Mouse (Mus musculus): ENCODE results near the gene Camk1d.
"Not testable (repeated sequence)": the region's sequence is repeated elsewhere in the genome, so short reads cannot be mapped to it uniquely, and the experiment has no call there.

The Camk1d gene

DNA sequence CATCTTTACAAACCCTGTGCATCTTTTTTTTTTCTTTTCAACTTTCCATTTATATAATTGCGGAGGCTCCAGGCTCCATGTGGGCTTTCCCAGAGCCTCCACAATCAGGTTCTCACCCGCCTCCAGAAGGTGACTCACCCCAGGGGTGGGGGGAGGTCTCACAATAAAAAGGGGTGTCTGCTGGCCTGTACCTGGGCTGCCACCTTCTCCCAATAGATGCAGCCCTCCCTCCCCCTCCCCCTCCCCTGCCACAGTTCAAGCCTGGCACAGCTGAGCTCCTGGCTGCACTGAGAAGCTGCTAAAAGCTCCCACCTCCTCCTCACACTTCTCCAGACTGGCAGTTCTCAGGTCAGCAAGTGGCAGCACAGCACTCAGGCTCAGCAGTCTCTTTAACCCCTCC lies 302.5 kb downstream of the Camk1d start:
- CTCF ChIA-PET: no interaction called here

DNA sequence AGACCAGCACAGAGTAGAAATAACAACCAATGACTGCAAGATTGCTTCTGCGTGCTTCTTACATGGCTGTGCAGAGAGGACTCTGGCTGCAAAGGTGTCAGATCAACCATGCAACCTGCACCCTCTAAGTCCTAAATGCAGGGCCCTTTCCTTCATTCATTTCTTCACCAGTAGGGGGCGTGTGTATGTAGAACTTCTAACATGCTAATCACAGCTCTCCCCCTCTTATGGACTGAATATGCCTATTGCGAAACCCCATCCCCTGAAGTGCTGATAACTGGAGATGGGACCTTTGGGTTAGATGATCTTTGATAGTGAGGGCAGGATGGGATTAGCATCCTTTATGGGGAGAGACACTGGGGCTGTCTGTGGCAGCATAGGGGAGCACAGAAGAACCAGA lies 310.5 kb downstream of the Camk1d start:
- CTCF ChIA-PET: interaction anchor here (1.2 kb wide), 1 partner anchor 26 kb away, joined by 3 read pairs; no protein-coding TSS in a partner anchor

DNA sequence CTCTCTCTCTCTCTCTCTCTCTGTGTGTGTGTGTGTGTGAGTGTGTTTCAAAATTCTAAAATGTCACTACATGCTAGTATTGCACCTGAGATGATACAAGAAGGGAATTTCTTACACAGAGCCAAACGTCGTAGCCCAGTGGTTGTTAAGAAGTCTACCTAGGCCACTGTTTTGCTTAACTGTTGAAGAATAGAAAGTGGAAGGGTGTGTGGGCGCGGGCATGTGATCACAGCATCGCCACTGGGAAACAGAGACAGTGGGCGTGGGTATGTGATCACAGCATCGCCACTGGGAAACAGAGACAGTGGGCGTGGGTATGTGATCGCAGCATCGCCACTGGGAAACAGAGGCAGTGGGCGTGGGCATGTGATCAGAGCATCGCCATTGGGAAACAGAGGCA lies 312.3 kb downstream of the Camk1d start:
- CTCF ChIA-PET: interaction anchor here (0.7 kb wide), 1 partner anchor 484 kb away, joined by 3 read pairs; no protein-coding TSS in a partner anchor

DNA sequence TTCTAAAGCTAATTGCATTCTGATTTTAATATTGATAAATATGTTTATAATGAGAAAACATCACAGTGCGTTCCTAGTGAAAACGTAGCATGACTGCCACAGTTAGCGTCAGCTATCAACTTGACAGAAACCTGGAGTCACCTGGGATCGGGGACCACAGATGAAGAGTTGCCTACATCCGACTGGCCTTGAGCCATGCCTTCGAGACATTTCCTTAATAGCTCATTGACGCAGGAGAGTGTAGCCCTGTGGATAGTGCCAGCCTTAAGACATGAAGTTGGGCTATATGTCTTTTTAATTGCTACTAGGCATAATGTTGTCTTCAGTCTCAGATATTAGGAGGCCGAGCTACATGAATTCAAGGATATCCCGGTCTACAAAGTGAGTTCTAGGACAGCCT lies 315.8 kb downstream of the Camk1d start:
- CTCF ChIA-PET: no interaction called here

DNA sequence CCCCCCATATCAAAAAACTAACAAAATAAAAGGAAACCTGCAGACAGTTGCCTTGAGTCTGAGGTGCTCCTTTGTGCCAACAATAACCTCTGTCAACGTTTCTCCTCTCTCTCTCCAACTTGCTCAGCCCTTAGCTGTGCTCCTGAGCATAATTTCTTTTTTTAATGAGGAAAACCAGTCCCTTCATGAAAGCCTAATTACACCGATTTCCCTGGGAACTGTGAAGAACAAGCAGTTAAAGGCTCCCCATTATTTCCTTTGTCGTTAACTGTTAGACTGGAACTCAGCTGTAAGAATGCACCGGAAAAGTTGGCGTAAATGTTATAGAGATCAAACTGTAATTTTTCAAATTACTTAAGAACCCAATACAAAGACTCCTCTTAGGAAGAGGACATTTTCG lies 316.3 kb downstream of the Camk1d start:
- CTCF ChIA-PET: no interaction called here

DNA sequence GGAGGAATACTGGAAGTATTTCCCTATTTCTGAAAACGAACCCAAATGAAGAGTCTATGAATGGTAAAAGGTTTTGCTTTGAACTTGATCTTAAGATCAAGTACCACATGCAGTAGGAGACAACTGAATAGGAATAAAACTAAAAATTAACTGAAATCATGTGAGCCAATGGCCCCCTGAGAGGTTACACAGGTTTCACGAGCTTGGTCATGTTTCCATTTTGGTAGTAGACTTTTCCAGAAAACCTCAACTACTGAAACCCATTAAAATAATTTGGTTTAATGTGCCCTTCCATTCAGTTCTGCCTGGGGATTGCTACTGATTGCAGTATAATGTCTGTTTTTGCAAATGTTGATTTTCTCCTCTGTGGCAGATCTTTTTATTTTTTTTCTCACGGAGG lies 316.8 kb downstream of the Camk1d start:
- CTCF ChIA-PET: no interaction called here

DNA sequence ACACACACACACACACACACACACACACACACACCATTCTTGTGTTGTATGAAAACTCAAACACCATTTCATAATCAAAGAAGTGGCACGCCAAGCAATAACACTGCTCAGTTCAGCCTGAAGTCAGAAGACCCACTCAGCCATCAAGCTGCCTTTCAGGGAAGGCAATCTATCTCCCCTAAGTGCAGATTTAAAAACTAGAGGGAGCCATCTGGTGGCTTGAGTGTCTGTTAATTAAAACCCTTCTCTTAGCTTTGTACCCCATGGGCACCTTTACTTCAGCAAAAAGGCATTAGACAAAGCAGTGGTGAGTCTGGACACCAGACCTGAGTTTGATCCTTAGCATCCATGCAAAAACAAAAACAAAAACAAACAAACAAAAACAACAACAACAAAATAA lies 317.9 kb downstream of the Camk1d start:
- CTCF ChIA-PET: no interaction called here

DNA sequence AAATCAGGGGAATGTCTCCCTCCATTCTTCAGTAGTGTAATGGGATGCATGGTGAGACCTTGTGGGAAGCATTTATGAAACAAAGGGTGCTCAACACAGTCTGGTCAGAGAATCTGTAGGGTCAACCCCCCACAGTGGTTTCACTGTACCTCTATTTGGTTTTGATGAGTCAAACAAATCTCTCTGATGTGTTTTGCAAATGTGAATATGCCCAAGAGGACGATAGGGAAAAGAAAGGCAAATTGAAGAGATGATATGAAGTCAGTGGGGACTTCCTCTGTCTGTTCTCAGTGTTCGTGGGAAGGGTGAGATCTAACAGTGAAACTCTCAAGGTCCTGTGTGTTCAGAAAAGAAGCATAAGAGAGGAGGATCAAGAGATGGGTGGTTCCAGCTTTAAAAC lies 318.4 kb downstream of the Camk1d start:
- CTCF ChIA-PET: no interaction called here

DNA sequence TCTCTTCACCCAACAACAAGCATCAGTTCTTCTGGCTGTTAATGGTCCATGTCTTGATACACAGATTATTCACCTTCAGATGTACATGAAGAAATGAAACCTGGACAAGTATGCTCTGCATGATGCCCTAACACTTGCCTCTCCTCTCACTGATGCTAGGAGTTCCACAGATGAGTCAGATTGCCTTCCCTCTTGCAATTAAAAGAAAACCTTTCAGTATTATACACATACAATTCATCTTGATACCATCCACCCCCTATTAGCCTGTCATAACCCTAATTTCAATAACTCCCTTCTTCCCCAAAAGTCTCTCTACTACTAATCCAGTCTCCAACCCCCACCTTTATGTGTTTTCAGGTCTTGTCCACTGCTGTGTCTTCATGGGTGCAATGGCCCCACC lies 321.4 kb downstream of the Camk1d start:
- CTCF ChIA-PET: no interaction called here

DNA sequence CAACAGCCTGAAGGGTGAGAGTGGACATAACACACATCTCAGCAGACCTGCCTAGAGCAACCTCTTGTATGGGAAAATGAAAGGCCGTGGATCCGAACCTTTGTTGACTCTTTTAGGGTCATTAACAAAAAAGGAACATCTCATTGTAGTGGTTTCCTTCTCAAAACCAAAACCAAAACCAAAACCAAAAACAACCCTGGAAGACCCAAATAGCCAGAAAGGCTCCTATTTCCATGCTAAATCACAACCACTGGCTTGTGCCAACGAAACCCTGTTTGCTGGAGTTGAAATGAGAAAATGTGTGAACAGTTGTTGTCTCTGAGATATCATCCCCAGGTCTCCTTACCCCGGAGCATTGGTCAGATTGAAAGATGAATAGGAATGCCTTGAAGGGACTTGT lies 321.8 kb downstream of the Camk1d start:
- CTCF ChIA-PET: no interaction called here

DNA sequence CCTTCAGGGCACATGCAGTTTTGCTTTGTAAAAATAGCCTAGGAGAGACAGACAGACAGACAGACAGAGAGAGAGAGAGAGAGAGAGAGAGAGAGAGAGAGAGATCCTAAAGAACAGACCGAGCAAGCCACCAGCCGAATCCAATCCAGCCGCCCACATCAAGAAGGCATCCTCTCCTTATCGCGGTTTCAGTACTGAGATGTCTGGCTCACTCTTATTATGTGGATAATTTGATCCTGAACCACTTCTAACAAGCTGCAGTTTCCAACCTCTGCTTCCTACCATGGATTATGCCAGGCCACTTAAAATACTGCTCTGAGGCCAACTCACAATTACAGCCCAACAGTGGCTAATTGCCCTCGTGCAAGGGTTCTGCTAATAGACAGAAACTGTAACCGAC lies 325.9 kb downstream of the Camk1d start:
- CTCF ChIA-PET: no interaction called here

DNA sequence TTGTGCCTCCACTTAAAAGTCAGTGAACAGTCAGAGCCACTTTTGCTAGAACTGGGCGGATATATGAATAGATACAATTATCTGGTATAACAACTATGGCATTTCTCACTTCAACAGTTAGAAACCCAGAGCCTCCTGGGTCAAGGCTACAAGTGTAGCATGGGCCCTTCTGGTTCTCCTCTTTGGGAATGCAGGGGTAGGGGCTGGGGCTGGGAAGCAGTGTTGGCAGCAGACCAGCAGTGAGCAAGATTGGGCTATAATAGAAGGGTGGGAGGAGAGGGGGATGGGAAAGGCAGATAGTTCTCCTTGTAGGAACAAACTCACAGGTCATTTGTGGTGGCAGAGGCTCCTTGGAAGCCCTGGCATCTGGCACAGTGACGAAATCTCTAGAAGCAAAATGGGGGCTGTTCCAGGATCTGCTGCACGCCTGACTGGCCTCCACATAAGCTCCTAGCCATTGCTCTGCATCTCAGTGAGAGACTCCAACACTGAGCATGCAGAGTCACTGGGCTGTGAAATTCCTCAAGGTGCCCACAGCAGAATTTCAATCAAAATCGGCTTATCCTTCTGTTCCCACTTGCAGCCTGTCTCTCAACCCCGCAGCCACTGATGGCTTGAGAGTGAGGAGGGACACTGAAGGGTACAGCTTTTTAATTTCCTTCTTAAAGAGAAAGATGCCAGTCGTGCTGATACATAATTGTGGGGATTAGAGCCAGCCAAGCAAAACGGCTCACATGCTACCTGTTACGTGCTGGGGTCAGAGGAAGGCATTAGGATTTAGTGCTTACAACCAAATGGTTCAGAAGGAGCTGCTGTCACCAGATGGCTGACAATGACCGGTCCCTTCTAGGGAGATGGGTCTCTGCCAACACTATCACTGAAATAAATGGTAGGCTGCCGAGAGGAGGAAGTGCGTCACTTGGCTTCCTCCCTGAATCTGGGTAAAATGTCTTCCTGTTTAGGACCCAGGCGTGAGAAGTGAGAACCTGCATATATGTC lies 332.3 kb downstream of the Camk1d start:
- CTCF ChIA-PET: no interaction called here

DNA sequence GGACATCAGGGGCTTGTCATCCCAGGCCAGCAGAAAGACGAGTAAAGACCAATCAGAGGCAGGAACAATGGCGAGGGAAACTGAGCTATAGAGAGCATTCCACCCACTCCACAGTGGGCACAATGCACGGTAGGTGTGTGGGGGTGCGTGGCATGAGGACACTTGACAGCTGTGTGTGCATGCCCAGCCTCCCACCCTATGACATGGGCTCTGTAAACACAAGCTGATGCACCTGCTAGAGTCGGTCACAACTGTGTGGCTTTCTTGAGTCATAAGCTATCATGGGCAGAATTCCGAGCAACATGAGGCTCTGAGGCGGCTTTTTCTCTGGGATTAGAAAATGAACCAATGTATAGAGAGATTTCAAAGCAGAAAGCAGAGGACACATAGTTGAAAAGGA lies 333.3 kb downstream of the Camk1d start:
- CTCF ChIA-PET: no interaction called here

DNA sequence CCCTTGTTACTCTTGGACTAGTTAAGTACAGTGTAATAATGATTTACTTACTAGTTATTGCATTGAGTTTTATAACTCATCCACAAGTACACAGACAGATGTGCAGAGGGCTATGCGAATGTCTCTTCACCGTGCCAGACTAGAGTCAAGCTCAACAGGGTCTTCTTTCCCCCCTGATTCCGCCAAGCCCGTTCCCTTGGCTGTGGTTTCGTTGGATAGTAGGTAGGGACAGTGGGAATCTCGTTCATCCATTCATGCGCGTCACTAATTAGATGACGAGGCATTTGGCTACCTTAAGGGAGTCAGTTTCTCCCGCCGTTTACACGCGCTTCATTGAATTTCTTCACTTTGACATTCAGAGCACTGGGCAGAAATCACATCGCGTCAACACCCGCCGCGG lies 335.4 kb downstream of the Camk1d start:
- CTCF ChIA-PET: not testable (repeated sequence)

DNA sequence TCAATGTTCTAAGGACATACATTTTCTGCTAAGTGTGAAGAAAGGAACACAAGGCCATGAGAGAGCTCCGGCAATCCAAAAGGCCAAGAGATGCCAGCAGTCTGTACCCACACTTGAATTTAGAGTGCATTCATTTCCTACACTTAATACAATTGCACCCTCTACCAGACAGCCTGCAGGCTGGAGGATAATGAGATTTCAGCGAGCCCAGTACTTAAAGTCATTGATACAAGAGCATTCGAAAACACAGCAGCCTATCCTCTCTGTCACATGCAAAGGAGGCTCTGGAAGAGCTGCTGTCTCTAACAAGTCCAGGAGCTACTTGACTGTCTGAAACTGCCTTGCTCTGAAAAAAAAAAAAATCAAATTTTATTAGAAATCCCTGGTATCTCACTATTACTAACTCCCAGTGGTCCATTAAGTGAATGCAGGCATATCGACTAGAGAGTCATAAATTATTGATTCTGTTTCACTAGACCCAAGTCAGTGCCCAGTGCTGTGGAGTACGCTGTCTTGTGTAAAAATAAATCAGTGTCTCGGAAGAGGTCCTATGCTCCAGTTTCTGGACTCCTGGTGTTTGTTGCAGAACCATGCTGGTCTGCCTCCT lies 336.1 kb downstream of the Camk1d start:
- CTCF ChIA-PET: no interaction called here

DNA sequence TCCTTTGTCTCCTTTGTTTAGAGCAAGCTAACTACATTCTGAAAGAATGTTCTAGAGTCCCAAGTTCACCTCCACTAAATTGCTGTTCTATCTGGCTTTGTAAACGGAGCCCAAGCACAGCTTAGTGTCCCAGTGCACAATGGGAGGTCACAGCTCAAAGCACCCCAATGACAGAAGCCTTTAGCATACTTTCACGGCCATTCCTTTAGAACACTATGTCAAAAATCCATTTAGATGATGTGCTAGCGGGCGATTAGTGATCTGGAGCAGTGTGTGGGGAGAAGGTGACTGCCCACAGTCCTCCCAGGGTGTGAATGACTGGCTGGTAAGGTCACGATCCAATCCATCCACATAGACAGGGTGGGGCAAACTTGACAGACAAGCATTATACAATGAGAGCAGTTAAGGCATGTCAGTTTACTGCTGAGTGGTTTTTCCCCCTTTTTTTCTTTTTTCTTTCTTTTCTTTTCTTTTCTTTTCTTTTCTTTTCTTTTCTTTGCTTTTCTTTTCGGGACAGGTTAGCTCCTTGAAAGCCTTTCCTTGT lies 341.4 kb downstream of the Camk1d start:
- CTCF ChIA-PET: interaction anchor here (0.6 kb wide), 2 partner anchors 12 to 457 kb away, joined by 4 to 5 read pairs; no protein-coding TSS in a partner anchor

DNA sequence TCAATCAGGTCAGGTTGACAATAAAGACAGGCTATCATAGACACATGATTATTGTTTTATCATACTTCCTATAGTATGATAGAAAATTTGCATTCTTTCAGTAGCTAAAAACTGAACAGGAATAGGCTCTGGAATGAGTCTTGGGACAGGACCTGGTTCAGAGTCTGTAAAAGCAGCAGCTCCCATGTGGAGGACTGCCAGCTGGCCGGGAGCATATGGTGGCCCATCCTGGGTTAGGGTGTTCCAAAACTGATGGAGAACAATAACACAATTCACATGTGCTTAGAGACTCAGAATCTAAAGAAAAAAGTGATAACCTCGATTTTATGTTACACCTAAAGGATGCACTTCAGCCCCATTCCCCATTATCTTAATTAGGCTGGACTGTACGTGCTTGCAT lies 343.0 kb downstream of the Camk1d start:
- CTCF ChIA-PET: no interaction called here

DNA sequence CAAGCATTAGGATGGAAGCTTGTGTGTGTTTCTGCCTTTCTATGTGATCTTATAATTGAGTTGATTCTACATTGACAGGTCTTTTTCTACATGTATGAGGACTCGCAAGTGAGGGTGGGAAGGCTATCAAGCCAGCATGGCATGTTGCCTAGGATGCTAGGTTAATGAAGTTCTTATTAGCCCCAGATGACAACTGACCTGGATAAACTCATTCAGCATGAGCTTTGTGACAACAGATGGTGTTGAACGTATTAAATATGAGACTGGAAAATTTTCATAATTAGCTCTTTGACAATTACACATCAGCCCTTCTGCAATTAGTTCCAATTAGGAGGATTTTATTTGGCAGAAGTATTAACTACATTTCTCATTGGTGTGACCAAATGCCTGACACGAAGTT lies 343.7 kb downstream of the Camk1d start:
- CTCF ChIA-PET: no interaction called here

DNA sequence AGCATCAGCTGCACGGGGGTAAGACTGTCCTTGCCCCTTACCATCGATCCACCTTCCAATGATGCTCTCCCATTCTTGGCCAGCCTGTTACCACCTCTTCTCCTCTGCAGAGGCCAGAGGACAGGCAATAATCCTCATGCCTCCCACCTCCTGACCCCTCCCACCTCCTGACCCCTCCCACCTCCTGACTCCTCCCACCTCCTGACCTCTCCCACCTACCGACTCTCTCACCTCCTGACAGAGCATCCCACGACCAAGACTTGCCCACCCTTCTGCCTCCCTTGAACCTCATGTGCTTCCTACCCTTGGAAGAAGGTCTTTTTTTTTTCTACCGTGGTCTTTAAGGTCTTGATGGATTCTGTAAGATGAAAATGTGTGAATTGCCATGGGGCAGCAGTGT lies 350.5 kb downstream of the Camk1d start:
- CTCF ChIA-PET: no interaction called here

DNA sequence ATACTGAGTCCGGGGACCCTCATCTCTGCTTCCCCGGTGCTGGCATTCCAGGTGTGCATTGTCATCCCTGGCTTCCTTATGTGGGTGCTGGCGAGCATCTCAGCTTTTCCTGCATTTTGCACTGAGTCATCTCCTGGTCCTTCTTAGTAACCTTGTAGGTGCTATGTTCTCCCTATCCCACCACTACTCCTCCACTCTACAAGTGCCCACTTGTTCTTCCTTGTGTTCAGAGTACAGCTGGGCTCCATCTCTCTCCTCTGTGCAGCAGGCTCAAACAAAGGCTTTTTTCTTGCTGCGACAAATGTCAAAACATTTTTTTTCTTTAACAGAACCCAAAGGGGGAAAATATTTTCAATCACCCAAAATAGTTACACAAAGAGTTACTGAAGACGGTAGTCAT lies 356.3 kb downstream of the Camk1d start:
- CTCF ChIA-PET: no interaction called here

DNA sequence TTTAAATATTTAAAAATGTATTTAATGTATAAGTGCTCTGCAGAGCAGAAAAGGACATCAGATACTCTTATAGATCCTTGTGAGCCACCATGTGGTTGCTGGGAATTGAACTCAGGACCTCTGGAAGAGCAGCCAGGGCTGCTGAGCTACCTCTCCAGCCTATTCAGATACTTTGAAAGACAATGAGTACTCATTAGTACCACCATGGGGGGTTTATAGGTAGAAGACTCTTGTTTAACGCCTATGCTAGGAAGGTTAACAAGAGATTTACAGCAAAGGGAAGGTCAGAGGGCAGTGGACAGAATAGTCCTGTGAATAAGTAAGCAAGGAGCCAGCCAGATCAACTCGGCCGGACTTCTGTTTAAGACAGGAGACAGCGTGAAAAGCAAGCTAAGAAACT lies 357.3 kb downstream of the Camk1d start:
- CTCF ChIA-PET: interaction anchor here (0.6 kb wide), 1 partner anchor 75 kb away, joined by 4 read pairs; no protein-coding TSS in a partner anchor

DNA sequence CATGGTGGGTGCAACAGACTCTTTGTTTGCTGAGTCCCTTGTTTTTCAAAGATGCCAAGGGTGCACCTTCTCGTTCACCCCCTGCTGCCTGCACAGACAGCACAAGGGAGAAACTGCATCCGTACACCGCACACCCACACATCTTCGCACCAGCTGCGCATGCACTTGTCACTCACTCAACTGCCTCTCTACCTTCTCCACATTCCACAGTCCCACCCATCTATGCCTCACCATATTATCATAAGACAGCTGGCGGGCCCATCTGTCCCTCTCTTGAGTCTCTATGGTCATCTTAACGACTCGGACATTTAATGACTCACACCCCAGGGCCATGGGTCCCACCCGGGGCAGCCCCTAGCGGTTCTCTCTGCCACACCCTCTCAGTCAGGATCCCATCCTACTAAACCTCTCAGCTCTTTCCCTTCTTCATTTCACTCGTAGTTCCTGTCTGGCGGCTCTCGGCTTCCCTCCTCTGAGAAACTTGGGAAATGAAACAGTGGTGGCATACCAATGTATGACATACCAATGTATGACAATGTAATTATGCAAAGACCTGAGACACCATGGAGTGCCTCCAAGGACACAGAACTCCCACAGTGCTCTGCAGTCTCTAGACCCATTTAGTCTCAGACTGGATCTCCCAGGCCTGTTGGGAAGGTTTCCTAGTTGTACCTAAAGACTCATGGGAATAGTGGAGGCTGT lies 361.3 kb downstream of the Camk1d start:
- CTCF ChIA-PET: no interaction called here
